Mouse (Mus musculus) intestine, embryonic 16.5 days (tissue): ENCODE results near the gene Otud3. TPM values are rescaled to one million over a fixed set of nuclear protein-coding genes. Genes with fewer than 3 reads are reported as not detected.
A peak's percentile ranks its signal among the peaks of the same experiment; 100 is the strongest.

Experiments used
- ATAC-seq: fragments of 200-750 bp; cut with Nextera tagmentation; 2 replicates; pipeline ENCODE4 v1.8.0; 2017; ENCODE audit warnings: moderate TSS enrichment, moderate library complexity
- H3K27ac ChIP-seq: fragments of 300-500 bp; sonication (generic); 2 replicates; pipeline ENCODE4 v1.5.1; 2014; ENCODE audit warnings: mild to moderate bottlenecking, low read length
- H3K27me3 ChIP-seq: fragments of 300-500 bp; sonication (generic); replicated peaks from 2 replicates; pipeline ENCODE4 v1.6.1; 2014; ENCODE audit warnings: low read length, control low read depth, mixed read lengths; ENCODE audit not compliant: control insufficient read depth, insufficient read depth
- H3K36me3 ChIP-seq: fragments of 300-500 bp; sonication (generic); 2 replicates; pipeline ENCODE4 v1.6.1; 2014; ENCODE audit warnings: low read length, control low read depth; ENCODE audit not compliant: control insufficient read depth, insufficient read depth
- H3K4me1 ChIP-seq: fragments of 300-500 bp; sonication (generic); 2 replicates; pipeline ENCODE4 v1.6.1; 2014; ENCODE audit warnings: low read length, control low read depth, mixed read lengths; ENCODE audit not compliant: control insufficient read depth, insufficient read depth
- H3K4me2 ChIP-seq: fragments of 300-500 bp; sonication (generic); 2 replicates; pipeline ENCODE4 v1.6.1; 2014; ENCODE audit warnings: low read depth, low read length, control low read depth
- H3K4me3 ChIP-seq: fragments of 300-500 bp; sonication (generic); 2 replicates; pipeline ENCODE4 v1.5.1; 2014; ENCODE audit warnings: mild to moderate bottlenecking, low read length
- H3K9ac ChIP-seq: fragments of 300-500 bp; sonication (generic); 2 replicates; pipeline ENCODE4 v1.6.1; 2014; ENCODE audit warnings: low read depth, low read length
- H3K9me3 ChIP-seq: fragments of 300-500 bp; sonication (generic); 2 replicates; pipeline ENCODE4 v1.6.1; 2016; ENCODE audit warnings: low read length, control low read depth; ENCODE audit not compliant: control insufficient read depth
- WGBS: fragments of 180-500 bp; shearing (Covaris S2); extraction: QIAGEN DNeasy Blood & Tissue Kit; methylation state at CpG from one replicate; pipeline ENCODE4 v1.1.7; 2014; 5-methylcytosine and 5-hydroxymethylcytosine counted together
- polyA plus RNA-seq: library from polyadenylated mRNA; unstranded; fragments of >200 nt; fragmentation: Nextera tagmentation; extraction: Ambion mirVana; gene quantifications from 2 replicates; pipeline ENCODE4 v1.2.1, GENCODE M21; 2015

The Otud3 gene
- 4.4 and 4.6 TPM in 2 replicates for polyA plus RNA-seq

GRCm38 (mm10) chr4:138913797-138914196 is at the start of gene Otud3:
TSS of gene Otud3 (minus strand) at chr4:138913945.
- peak within 1 kb of the TSS; percentile 94 for H3K4me2 ChIP-seq
- H3K9ac ChIP-seq, result peak within 1 kb of the TSS; percentile 94
- WGBS, result 1% methylated on average over 30 of the region's 39 CpGs
- 0 out of 2 replicates have a peak, but pooled peaks cover 4% of the 10 kb centered on the region for H3K4me1 ChIP-seq
- H3K36me3 ChIP-seq, result 0 out of 2 replicates have a peak, but pooled peaks cover 2% of the 10 kb centered on the region
- H3K27ac ChIP-seq, result peak within 1 kb of the TSS; percentile 54; the same call in 1 of the 2 replicates
- peak; percentile 95 for ATAC-seq
- H3K27me3 ChIP-seq, result no peaks in the 10 kb centered on the region
- no peaks in the 10 kb centered on the region for H3K9me3 ChIP-seq
- H3K4me3 ChIP-seq, result peak within 1 kb of the TSS; percentile 94

GRCm38 (mm10) chr4:138962719-138963118 is 49.0 kb upstream of the Otud3 start:
- Histone ChIP-seq H3K36me3 (no peaks in the 10 kb centered on the region), H3K4me1 (peaks cover 9% of the 10 kb centered on the region; the same call in 1 of the 2 replicates), H3K4me2 (no peak overlapping the region), H3K4me3 (no peak overlapping the region), H3K27me3 (no peaks in the 10 kb centered on the region), H3K9me3 (no peaks in the 10 kb centered on the region), H3K9ac (no peak overlapping the region), H3K27ac (no peak overlapping the region)
- ATAC-seq, result no peak
- WGBS, result 87% methylated on average over 5 of the region's 5 CpGs

GRCm38 (mm10) chr4:138959926-138960325 is 46.2 kb upstream of the Otud3 start:
- Histone ChIP-seq H3K9ac (no peak overlapping the region), H3K4me3 (no peak overlapping the region), H3K4me1 (peaks cover under 1% of the 10 kb centered on the region; the same call in 1 of the 2 replicates), H3K27me3 (no peaks in the 10 kb centered on the region), H3K9me3 (no peaks in the 10 kb centered on the region), H3K4me2 (no peak overlapping the region), H3K27ac (no peak overlapping the region), H3K36me3 (no peaks in the 10 kb centered on the region)
- ATAC-seq, result no peak
- 77% methylated on average over 7 of the region's 7 CpGs for WGBS

- Histone ChIP-seq H3K27ac (no peak overlapping the region), H3K27me3 (no peaks in the 10 kb centered on the region)
Measured at GRCm38 (mm10) chr4:138959120-138959519, 45.4 kb upstream of the Otud3 start.

GRCm38 (mm10) chr4:138958612-138959011 is 44.9 kb upstream of the Otud3 start:
- WGBS, result 87% methylated on average over 9 of the region's 9 CpGs

More at GRCm38 (mm10) chr4:138959120-138959519, 45.4 kb upstream of the Otud3 start:
- WGBS, result 83% methylated on average over 15 of the region's 15 CpGs
- Histone ChIP-seq H3K4me1 (no peaks in the 10 kb centered on the region), H3K9ac (no peak overlapping the region), H3K4me3 (no peak overlapping the region), H3K36me3 (no peaks in the 10 kb centered on the region), H3K9me3 (no peaks in the 10 kb centered on the region), H3K4me2 (no peak overlapping the region)
- no peak for ATAC-seq

GRCm38 (mm10) chr4:138948257-138948656 is 34.5 kb upstream of the Otud3 start:
- Histone ChIP-seq H3K4me2 (no peak overlapping the region), H3K4me3 (no peak overlapping the region), H3K9me3 (no peaks in the 10 kb centered on the region), H3K27me3 (no peaks in the 10 kb centered on the region), H3K9ac (no peak overlapping the region), H3K36me3 (no peaks in the 10 kb centered on the region), H3K27ac (no peak overlapping the region), H3K4me1 (0 out of 2 replicates have a peak, but pooled peaks cover 2% of the 10 kb centered on the region)
- ATAC-seq, result no peak
- WGBS, result 89% methylated on average over 2 of the region's 2 CpGs

More at GRCm38 (mm10) chr4:138958612-138959011, 44.9 kb upstream of the Otud3 start:
- Histone ChIP-seq H3K27ac (no peak overlapping the region), H3K27me3 (no peaks in the 10 kb centered on the region), H3K4me2 (no peak overlapping the region), H3K9ac (no peak overlapping the region), H3K4me3 (no peak overlapping the region), H3K9me3 (no peaks in the 10 kb centered on the region), H3K4me1 (no peaks in the 10 kb centered on the region), H3K36me3 (no peaks in the 10 kb centered on the region)
- no peak for ATAC-seq

- Histone ChIP-seq H3K4me1 (peaks cover 16% of the 10 kb centered on the region), H3K4me3 (peak overlapping the region; percentile 20), H3K36me3 (no peaks in the 10 kb centered on the region), H3K9me3 (no peaks in the 10 kb centered on the region), H3K4me2 (peak overlapping the region; percentile 20), H3K27ac (no peak overlapping the region), H3K9ac (no peak overlapping the region), H3K27me3 (no peaks in the 10 kb centered on the region)
- ATAC-seq, result 0 out of 2 replicates have a peak, but pooled peaks have one; percentile 28
- 33% methylated on average over 15 of the region's 15 CpGs for WGBS
Measured at GRCm38 (mm10) chr4:138943730-138944129, 30.0 kb upstream of the Otud3 start.

- Histone ChIP-seq H3K4me3 (no peak overlapping the region), H3K4me2 (no peak overlapping the region), H3K27me3 (no peaks in the 10 kb centered on the region), H3K9ac (peak overlapping the region; percentile 24; the same call in 1 of the 2 replicates), H3K9me3 (no peaks in the 10 kb centered on the region), H3K4me1 (peaks cover 22% of the 10 kb centered on the region), H3K36me3 (no peaks in the 10 kb centered on the region), H3K27ac (peak overlapping the region; percentile 67)
- ATAC-seq, result peak; percentile 21
- 29% methylated on average over 6 of the region's 6 CpGs for WGBS
Measured at GRCm38 (mm10) chr4:138941966-138942365, 28.2 kb upstream of the Otud3 start.

- peaks cover 22% of the 10 kb centered on the region for H3K4me1 ChIP-seq
- peak overlapping the region; percentile 67 for H3K27ac ChIP-seq
- no peaks in the 10 kb centered on the region for H3K36me3 ChIP-seq
- no peak overlapping the region for H3K4me3 ChIP-seq
- H3K4me2 ChIP-seq, result no peak overlapping the region
- 0 out of 2 replicates have a peak, but pooled peaks have one; percentile 1 for ATAC-seq
- H3K9ac ChIP-seq, result 0 out of 2 replicates have a peak overlapping the region, but pooled peaks have one; percentile 24
- no peaks in the 10 kb centered on the region for H3K27me3 ChIP-seq
- no peaks in the 10 kb centered on the region for H3K9me3 ChIP-seq
- WGBS, result 35% methylated on average over 7 of the region's 7 CpGs
Measured at GRCm38 (mm10) chr4:138941401-138941800, 27.7 kb upstream of the Otud3 start.

- Histone ChIP-seq H3K36me3 (no peaks in the 10 kb centered on the region), H3K9me3 (no peaks in the 10 kb centered on the region), H3K4me3 (no peak overlapping the region), H3K4me2 (no peak overlapping the region), H3K4me1 (peaks cover 22% of the 10 kb centered on the region), H3K27me3 (no peaks in the 10 kb centered on the region), H3K9ac (no peak overlapping the region), H3K27ac (peak overlapping the region; percentile 80)
- 53% methylated on average over 4 of the region's 4 CpGs for WGBS
- peak; percentile 22 for ATAC-seq
Measured at GRCm38 (mm10) chr4:138939481-138939880, 25.7 kb upstream of the Otud3 start.
